Mouse (Mus musculus) myocyte (in vitro differentiated cells): ENCODE measurements around the gene Usp6nl. TPM values are rescaled to one million over a fixed set of nuclear protein-coding genes. Genes with fewer than 3 reads are reported as not detected.

ENCODE experiments used
- H3K27me3 ChIP-seq: one replicate; pipeline ENCODE4 v1.6.1; 2011; ENCODE audit not compliant: control insufficient read depth, insufficient read depth, insufficient read length
- H3K36me3 ChIP-seq: one replicate; pipeline ENCODE4 v1.6.1; 2011; ENCODE audit not compliant: control insufficient read depth, insufficient read depth
- H3K4me2 ChIP-seq: one replicate; pipeline ENCODE4 v1.6.1; 2011; ENCODE audit warnings: low read depth, control low read depth
- H3K4me3 ChIP-seq: one replicate; pipeline ENCODE4 v1.5.1; 2011; ENCODE audit warnings: mild to moderate bottlenecking, control low read depth, moderate library complexity
- H3K79me2 ChIP-seq: one replicate; pipeline ENCODE4 v1.6.1; 2011; ENCODE audit not compliant: control insufficient read depth, insufficient read depth
- H3ac ChIP-seq: one replicate; pipeline ENCODE4 v1.6.1; 2011; ENCODE audit not compliant: control insufficient read depth, insufficient read length
- CEBPB ChIP-seq: IDR thresholded peaks from 2 replicates; pipeline ENCODE4 v1.6.1; 2011; ENCODE audit warnings: mild to moderate bottlenecking, moderate library complexity; ENCODE audit not compliant: poor library complexity, insufficient read depth, severe bottlenecking
- E2F4 ChIP-seq: IDR thresholded peaks from one replicate; pipeline ENCODE4 v1.6.1; 2011; ENCODE audit warnings: mild to moderate bottlenecking, control low read depth, moderate library complexity; ENCODE audit not compliant: insufficient read depth
- MAX ChIP-seq: IDR thresholded peaks from one replicate; pipeline ENCODE4 v1.6.1; 2011; ENCODE audit warnings: low read depth, mild to moderate bottlenecking, control low read depth
- MYOD1 ChIP-seq, 3 experiments: IDR thresholded peaks; one replicate each; pipeline ENCODE4 v1.6.1; 2011; ENCODE audit warnings: control low read depth in 2 of 3, low read depth in 2 of 3, mild to moderate bottlenecking in 2 of 3, moderate library complexity in 1 of 3; ENCODE audit not compliant: insufficient read length in 2 of 3, control insufficient read depth in 1 of 3
- MYOG ChIP-seq, 3 experiments: IDR thresholded peaks; one replicate each; pipeline ENCODE4 v1.6.1; 2011; ENCODE audit warnings: control low read depth in 2 of 3, low read depth in 2 of 3, mild to moderate bottlenecking in 2 of 3; ENCODE audit not compliant: insufficient read length in 2 of 3, control insufficient read depth in 1 of 3, insufficient read depth in 1 of 3
- POLR2A ChIP-seq: IDR thresholded peaks from one replicate; pipeline ENCODE4 v1.6.1; 2011; ENCODE audit warnings: low read depth, mild to moderate bottlenecking, control low read depth, moderate library complexity; ENCODE audit not compliant: insufficient read length
- POLR2AphosphoS2 ChIP-seq: IDR thresholded peaks from one replicate; pipeline ENCODE4 v1.6.1; 2011; ENCODE audit warnings: low read depth, control low read depth; ENCODE audit not compliant: insufficient read length
- REST ChIP-seq: IDR thresholded peaks from one replicate; pipeline ENCODE4 v1.6.1; 2011; ENCODE audit warnings: mild to moderate bottlenecking, control low read depth, moderate library complexity; ENCODE audit not compliant: insufficient read depth, insufficient read length
- SRF ChIP-seq: IDR thresholded peaks from one replicate; pipeline ENCODE4 v1.6.1; 2011; ENCODE audit warnings: low read depth; ENCODE audit not compliant: control insufficient read depth, insufficient read length
- TCF12 ChIP-seq: IDR thresholded peaks from one replicate; pipeline ENCODE4 v1.6.1; 2011; ENCODE audit warnings: mild to moderate bottlenecking, control low read depth; ENCODE audit not compliant: poor library complexity, insufficient read depth, severe bottlenecking
- TCF3 ChIP-seq: IDR thresholded peaks from one replicate; pipeline ENCODE4 v1.6.1; 2011; ENCODE audit warnings: low read depth, control low read depth; ENCODE audit not compliant: insufficient read length
- USF1 ChIP-seq: IDR thresholded peaks from one replicate; pipeline ENCODE4 v1.6.1; 2011; ENCODE audit warnings: low read depth, mild to moderate bottlenecking, control low read depth, moderate library complexity
- polyA plus RNA-seq: library from polyadenylated mRNA; unstranded; fragments of >200 nt; fragmentation: generic; extraction: Trizol; gene quantifications from one replicate; pipeline ENCODE4 v1.2.1, GENCODE M21; 2012; ENCODE audit warnings: missing spikeins

Usp6nl gene
- polyA plus RNA-seq, 1 experiment = 7.6 TPM

DNA sequence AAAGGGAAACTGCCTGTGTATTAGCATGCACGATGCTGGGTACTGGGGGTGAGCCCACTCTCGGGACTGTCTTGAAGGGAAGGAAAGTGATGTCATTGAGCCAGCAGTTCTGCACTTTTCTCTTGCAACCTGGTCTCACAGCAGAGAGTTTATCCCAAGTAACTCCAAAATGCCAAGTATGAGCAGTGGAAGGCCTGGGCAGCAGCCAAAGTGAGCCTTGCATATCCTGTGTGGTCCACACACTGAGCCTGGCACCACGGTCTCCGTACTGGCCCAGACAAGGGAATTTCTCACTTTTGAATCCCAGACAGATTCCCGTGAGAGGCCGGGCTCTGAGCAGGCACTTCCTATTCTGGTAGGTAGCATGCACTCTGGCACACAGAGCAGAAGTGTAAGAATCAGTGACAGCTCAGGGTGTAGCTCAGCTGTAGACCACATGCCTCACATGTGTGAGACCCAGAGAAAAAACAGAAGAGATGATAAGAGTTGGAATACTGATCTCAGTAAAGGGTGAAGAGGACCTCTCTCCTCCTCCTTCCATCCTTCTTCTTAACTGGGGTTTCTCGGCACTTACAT, 132.6 kb downstream of the Usp6nl start:
- TF ChIP-seq TCF12 (no peak), E2F4 (no peak), USF1 (no peak), MYOG (IDR thresholded peaks at IDR 0.05; ENCODE audit: control insufficient read depth in 1 of 3, insufficient read depth in 1 of 3, insufficient read length in 2 of 3, low read depth in 2 of 3) (no peak), POLR2A (no peak), REST (no peak), MYOD1 (IDR thresholded peaks at IDR 0.05; ENCODE audit: control insufficient read depth in 1 of 3, insufficient read length in 2 of 3, low read depth in 2 of 3) (no peak), TCF3 (no peak), MAX (no peak), SRF (no peak), CEBPB (no peak), POLR2AphosphoS2 (no peak)
- Histone ChIP-seq H3ac (no peak overlapping the region), H3K4me3 (no peak overlapping the region), H3K36me3 (no peaks in the 10 kb centered on the region), H3K4me2 (no peak overlapping the region), H3K27me3 (no peaks in the 10 kb centered on the region), H3K79me2 (no peaks in the 10 kb centered on the region)

DNA sequence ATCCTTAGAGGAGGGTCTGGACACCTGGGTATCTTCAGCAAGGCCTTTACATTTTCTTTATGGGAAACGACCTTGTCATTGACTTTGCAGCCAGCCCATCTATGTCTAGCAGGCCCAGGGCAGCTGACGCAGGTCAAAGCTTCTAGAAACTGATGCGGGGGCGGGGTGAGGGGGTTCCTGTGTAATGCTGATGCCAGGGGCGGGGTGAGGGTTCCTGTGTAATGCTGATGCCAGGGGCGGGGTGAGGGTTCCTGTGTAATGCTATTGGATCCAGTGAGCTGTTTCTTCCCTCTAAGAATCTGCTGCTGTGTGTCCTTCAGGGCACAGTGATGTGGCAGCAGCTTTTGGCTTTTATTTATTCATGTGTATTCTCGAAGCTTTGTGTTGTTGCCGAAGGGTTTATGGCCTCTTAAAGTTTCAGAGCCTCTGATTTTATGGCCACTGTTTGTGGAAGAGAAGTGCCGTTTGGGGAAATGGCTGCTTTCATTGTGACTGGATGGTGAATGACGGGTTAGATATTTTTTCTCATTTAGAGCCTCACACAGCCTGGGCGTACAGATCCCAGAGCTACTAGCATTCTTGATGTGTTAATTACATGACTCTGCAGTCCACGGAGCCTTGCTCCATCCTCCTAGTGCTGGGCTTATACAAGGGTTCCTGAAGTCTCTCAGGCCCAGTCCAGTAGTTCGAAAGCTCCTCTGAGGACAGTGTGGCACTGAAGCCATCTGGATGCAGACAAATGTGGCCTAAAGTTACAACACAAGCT, 137.0 kb downstream of the Usp6nl start:
- no peaks in the 10 kb centered on the region for H3K36me3 ChIP-seq
- no peak overlapping the region for H3K4me3 ChIP-seq
- no peak overlapping the region for H3K4me2 ChIP-seq
- TF ChIP-seq POLR2AphosphoS2 (no peak), MYOG (IDR thresholded peaks at IDR 0.05; ENCODE audit: control insufficient read depth in 1 of 3, insufficient read depth in 1 of 3, insufficient read length in 2 of 3, low read depth in 2 of 3) (no peak), SRF (no peak), E2F4 (no peak), CEBPB (no peak), POLR2A (no peak), USF1 (no peak), TCF12 (no peak), TCF3 (no peak), MAX (no peak), MYOD1 (IDR thresholded peaks at IDR 0.05; ENCODE audit: control insufficient read depth in 1 of 3, insufficient read length in 2 of 3, low read depth in 2 of 3) (no peak), REST (no peak)
- no peaks in the 10 kb centered on the region for H3K27me3 ChIP-seq
- H3ac ChIP-seq = no peak overlapping the region
- no peaks in the 10 kb centered on the region for H3K79me2 ChIP-seq

DNA sequence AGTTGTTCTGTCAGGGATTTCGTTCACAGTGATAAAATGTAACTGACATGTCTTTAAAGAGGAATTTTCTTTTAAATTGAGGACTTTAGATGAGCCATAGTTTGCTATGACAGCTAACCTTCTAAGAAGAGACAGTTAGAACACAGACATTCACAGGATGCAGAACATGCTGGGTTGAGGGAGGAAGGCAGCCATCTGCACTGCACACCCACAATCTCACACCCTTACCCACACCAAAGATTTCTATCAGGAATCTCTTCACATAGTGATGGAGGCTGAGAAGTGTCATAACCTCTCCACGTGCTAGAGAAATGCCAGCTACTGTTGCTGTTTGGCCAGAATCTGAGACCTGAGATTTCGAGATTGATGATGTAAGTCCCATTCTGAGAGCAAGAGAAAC, 139.8 kb downstream of the Usp6nl start:
- Histone ChIP-seq H3K4me3 (no peak overlapping the region), H3ac (no peak overlapping the region), H3K4me2 (no peak overlapping the region), H3K27me3 (no peaks in the 10 kb centered on the region), H3K79me2 (no peaks in the 10 kb centered on the region), H3K36me3 (no peaks in the 10 kb centered on the region)
- no peak for TF ChIP-seq MYOG (IDR thresholded peaks at IDR 0.05; ENCODE audit: control insufficient read depth in 1 of 3, insufficient read depth in 1 of 3, insufficient read length in 2 of 3, low read depth in 2 of 3)
- no peak for TF ChIP-seq MYOD1 (IDR thresholded peaks at IDR 0.05; ENCODE audit: control insufficient read depth in 1 of 3, insufficient read length in 2 of 3, low read depth in 2 of 3)
- no peak for TF ChIP-seq E2F4
- TF ChIP-seq POLR2AphosphoS2 = no peak
- TF ChIP-seq MAX = no peak
- no peak for TF ChIP-seq TCF3
- TF ChIP-seq REST = no peak
- no peak for TF ChIP-seq TCF12
- TF ChIP-seq POLR2A = no peak
- no peak for TF ChIP-seq USF1
- no peak for TF ChIP-seq CEBPB
- TF ChIP-seq SRF = no peak

DNA sequence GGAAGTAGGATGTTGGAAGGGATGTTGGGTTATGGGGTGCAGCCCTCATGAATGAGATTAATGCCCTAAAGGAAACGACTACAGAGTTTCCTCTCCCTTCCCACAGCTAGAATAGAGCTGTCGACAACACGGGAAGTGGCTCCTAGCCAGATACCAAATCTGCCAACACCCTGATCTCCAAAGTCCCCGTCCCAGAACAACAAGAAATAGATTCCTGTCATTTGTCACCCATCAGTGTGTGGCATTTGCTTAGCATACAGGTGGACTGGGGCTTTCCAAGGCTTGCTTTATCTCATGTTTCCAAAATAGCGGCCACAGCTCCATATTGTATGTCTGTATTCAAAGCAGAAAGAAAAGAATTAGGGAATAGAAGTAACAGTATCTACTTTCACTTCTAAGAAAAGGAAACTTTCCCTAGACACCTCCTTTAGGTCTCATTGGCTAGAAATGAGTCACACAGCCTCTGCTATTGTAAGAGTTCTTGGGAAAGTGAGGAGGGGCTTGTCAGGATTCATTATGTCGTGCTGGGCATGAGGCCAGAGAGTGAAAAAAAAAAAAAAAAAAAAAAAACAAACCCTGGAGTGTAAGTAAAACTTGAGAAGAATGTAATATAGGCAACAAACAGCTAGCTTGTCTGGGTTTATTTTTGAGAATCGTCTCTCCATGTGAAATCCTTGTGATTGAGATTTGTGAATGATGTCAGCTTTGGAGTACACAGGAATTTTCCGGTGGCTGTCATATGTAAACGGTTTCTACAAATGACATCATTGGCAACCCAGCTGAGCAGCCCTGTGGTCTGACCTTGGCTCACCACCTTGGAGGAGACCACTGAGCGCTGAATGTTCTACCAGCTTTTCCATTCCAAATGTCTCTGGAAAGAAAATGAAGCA, 141.6 kb downstream of the Usp6nl start:
- Histone ChIP-seq H3K27me3 (no peaks in the 10 kb centered on the region), H3K4me2 (peak overlapping the region; percentile 78), H3K4me3 (no peak overlapping the region)

More for the DNA sequence above, 141.6 kb downstream of the Usp6nl start:
- TF ChIP-seq E2F4 (no peak), REST (no peak), MYOD1 (IDR thresholded peaks at IDR 0.05; ENCODE audit: control insufficient read depth in 1 of 3, insufficient read length in 2 of 3, low read depth in 2 of 3) (no peak), SRF (no peak), TCF3 (no peak), POLR2A (no peak), TCF12 (no peak), CEBPB (no peak), MYOG (IDR thresholded peaks at IDR 0.05; ENCODE audit: control insufficient read depth in 1 of 3, insufficient read depth in 1 of 3, insufficient read length in 2 of 3, low read depth in 2 of 3) (no peak), USF1 (no peak), MAX (no peak), POLR2AphosphoS2 (no peak)
- Histone ChIP-seq H3K79me2 (no peaks in the 10 kb centered on the region), H3K36me3 (no peaks in the 10 kb centered on the region), H3ac (no peak overlapping the region)
